Mouse (Mus musculus) thymus, postnatal 4 days (tissue): Measurements from ENCODE around the gene Rab34.
"Not testable (repeated sequence)": the region's sequence is repeated elsewhere in the genome, so short reads cannot be mapped to it uniquely, and the experiment has no call there.

Experiments used
- DNase-seq: peaks from one replicate; pipeline ENCODE4 v3.0.0; 2021

The Rab34 gene

DNA sequence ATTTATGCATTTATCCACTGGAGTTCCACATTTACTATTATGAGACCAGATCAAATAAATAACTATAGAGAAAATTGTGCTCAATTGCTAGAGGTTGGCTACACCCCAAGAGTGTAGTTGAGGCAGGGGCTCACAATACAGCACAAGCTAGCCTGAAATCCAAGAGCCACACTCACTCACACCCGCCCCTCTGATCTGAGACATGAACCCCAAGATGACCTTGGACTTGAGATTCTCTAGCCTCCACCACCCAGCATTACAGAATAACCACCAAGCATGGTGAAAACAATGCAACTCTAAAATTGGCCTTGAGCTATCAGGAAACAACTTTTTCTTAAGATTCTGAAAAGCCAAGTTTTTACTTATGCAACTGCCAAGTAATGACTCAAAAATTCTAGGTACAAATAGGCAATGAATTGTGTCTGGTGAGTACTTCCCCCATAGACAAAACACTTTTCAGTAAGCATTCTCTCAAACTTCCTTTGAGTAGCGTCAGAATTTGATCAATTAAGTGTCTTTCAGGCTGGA lies 6.3 kb upstream of the Rab34 start:
- DNase-seq, result no peak

DNA sequence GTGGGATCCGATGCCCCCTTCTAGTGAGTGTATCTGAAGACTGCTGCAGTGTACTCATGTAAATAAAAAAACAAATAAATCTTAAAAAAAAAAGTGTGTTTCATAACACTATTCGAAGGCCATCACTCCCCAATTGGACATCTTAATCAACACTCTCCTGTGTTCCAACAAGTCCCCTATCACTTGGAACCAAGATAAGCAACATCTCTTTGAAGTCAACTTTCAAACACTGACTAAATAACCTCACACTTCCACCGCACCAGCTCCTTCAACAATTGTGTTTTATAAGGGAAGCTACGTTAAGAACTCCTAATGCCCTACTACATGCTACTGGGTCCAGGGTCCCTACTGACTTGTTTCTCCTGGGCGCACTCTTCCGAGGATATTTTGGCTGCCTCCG lies 5.8 kb upstream of the Rab34 start:
- no peak for DNase-seq

DNA sequence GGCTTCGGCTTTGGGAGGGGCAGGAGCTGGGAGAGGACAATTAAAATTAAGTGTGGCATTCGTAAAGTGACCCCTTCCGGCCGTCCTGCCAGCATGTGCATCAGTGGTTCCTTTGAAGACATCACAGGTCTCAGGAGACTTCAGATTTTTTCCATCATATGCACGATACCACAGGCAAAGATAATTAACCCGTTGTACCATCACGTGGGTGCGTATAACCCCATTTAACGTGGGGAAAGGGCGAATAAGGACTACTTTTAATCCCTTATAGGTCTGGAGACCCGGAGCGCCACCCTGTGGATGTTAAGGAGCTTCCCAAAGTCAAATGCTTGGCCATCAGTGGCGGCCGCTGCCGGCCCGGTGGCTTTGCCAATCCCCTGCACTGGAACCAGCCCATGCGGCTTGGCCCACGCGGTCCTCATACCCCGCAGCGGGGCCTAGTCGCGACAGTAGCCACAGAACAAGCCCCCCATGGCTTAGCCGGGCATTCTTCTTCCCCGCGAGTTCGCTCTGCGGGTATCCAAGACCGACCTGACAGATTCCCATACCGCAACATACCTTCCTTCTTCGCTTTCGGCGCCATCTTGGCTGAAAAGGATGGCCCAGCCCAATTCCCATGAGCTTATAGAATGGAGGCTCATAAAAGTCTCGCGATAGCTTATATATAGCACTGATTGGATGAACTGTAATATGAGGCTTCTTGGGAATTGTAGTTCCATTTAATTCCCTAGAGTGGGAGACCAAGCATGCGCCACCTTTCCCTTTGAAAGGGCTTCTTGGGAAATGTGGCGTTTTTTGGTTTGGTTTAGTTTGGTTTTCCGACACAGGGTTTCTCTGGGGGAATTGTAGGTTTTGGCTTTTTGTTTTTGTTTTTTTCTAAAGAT lies 5.0 kb upstream of the Rab34 start, which contains the start of gene Rpl23a:
Gene Rpl23a (minus strand): TSS at position 624 of the 884 bp plus-strand sequence.
- DNase-seq, result peak; percentile 75

DNA sequence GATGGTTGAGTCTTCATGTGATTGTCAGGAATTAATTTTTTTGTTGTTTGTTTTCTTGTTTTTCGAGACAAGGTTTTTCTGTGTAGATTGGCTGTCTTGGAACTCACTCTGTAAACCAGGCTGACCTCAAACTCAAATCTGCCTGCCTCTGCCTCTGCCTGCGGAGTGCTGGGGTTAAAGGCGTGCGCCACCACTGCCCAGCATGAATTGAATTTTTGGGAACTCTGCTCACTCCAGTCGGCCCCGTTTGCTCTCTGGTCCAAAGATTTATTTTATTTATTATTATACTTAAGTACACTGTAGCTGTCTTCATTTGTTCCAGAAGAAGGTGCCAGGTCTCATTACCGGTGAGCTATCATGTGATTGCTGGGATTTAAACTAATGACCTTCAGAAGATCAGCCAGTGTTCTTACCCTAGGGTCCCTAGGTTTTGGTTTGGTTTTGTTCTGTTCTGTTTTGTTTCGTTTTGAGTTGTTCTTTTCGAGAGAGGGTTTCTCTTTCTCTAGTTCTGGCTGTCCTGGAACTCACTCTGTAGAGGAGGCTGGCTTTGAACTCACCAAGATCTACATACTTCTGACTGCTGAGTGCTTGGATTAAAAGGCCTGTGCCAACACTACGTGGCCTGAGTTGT lies 4.2 kb upstream of the Rab34 start:
- DNase-seq, result no peak

DNA sequence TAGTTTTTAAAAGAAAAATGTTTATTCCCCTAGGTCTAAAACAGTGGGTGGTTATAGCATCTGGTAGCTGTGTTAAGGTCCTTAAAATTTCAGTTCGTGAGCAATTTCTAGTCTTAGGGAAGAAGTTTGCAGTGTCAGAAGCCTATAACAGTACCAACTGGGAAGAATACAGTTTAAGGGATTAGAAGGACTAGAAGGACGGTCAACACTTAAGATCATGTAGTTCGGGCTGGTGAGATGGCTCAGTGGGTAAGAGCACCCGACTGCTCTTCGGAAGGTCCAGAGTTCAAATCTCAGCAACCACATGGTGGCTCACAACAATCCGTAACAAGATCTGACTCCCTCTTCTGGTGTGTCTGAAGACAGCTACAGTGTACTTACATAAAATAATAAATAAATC lies 3.5 kb upstream of the Rab34 start:
- not testable (repeated sequence) for DNase-seq

DNA sequence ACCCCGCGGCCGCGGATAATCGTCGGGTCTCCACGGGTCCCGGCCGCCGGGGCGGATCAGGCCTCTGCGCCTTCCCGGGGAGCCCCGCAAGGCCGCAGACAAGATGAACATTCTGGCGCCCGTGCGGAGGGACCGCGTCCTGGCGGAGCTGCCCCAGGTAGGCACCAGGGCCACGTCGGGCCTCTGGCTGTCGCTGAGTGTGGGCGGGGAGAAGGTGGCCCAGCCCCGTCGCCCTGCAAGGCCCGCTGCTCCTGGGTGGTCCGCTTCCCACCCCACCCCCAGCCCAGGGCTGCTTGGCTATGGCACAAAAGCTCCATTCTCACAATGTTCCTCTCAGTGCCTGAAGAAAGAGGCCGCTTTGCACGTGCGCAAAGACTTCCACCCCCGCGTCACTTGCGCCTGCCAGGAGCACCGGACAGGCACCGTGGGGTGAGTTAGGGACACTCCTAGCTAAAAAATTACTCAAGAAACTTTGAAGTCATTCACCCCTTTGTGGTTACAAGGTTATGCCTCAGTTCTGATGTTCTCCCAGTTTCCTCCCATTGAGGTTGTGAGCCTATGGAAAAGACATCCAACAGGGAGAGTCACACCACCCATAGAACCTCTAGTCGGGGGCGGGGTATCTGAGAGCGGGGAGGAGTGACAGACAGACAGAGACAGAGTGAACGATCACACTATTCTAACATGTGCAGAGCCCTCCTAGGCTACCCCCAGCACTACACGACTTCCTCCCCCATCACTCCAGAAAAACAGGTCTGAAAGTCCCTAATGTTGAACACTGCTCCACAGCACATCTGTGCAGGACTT lies 1.2 kb downstream of the Rab34 start:
- DNase-seq, result no peak

DNA sequence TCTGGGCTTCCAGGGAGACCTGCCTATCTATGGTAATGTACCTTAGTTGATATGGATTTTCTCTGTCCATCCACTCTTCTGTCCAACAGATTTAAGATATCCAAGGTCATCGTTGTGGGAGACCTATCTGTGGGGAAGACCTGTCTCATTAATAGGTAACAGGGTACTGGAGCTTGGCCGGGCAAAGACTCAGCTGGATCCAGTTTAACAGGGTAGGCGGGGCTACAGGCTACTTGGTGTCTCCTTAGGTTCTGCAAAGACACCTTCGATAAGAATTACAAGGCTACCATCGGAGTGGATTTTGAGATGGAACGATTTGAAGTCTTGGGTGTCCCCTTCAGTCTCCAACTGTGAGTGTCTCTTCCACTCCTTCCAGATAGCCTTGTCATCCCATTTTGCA lies 1.8 kb downstream of the Rab34 start:
- no peak for DNase-seq

DNA sequence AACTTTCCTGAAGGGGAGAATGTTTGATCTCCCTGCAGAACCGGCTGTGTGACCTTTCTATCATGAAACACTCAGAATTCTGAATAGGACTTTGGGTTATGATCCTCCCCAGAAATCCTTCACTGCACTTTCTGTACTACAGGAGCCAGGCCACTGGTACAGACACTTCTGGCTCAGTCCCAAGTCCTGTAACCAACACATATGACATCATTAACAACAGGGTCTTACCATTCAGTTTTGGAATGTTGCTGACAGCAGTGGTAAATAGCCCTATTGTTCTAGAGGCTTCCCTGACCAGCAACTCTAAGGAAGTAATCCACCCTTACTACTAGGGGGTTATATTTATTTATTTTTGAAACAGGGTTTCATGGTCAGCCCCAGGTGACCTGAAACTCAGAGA lies 4.9 kb downstream of the Rab34 start, which contains the start of gene Proca1:
Gene Proca1 (plus strand): TSS at position 280 of the 400 bp plus-strand sequence.
- DNase-seq, result no peak

DNA sequence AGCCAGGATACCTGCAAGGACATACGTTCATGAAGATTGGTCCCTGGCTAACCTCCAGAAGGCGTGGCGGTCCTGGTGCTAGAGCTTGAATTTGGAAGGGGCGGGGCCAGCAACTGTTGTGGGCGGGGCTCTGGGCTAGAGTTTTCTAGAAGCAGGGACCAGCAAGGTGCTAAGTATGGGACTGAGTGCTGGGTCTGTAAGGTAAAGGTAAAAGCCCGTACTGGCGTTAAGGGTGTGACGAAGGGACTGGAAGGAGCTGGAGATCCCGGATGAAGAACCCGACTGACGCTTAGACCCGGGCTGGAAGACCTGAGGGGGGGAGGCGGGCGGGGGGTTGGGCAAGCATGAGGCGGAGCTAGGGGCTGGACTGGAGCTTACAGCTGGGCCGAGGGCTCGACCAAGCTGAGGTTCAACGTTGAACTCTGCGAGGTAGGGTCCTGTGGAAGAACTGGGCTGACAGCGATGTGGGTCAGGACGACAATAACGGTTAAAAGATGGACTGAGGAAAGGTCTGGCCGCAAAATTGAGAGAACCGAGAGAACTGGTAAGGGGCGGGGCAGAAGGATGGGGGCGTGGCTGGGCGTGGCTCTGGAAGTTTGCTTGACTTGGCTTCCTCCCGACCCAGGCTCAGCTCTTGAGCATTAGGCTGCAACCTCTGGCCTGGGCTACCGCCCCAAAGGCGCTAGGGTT lies 6.3 kb downstream of the Rab34 start:
- peak; percentile 80 for DNase-seq

DNA sequence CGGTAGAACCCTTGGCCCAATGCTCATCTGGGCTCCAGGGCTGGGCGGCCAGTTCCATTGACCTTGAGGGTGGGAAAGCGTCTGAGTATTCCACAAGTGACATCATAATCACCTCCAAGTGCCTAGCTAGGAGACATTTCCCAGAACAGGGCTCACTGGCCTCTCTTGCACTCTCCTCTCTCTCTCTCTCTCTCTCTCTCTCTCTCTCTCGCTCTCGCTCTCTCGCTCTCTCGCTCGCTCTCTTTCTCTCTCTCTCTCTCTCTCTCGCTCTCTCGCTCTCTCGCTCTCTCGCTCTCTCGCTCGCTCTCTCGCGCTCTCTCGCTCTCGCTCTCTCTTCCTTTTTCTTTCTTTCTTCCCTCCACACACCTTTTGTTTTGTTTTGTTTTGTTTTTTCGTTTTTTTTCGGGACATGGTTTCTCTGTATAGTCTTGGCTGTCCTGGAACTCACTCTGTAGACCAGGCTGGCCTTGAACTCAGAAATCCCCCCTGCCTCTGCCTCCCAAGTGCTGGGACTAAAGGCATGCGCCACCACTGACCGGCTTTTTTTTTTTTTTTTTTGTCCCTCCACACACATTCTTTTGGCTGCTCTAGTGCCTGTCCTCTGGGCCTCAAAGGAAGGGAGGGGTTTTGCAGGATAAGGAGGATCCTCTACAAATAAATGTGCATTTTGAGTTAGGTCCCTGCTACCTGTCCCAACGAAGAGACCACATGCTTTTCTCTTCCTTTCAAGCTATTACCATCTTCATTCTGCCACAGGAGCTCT lies 7.1 kb downstream of the Rab34 start:
- DNase-seq, result no peak

DNA sequence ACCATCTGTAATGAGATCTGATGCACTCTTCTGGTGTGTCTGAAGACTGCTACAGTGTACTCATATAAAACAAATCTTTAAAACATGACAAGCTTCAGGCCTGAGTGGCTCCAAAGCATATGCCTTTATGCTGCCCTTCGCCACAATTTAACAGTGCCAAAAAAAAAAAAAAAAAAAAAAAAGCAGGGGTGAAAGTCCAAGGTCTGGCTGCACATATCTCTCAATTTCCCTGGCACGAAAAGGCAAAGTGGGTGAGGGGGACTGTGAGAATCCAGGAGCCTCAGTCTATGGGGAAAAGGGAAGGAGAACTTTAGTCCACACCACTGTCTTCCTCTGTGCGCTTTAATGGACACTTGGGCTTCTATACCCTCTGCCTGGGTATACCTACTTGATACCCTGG lies 14.1 kb downstream of the Rab34 start:
- no peak for DNase-seq

DNA sequence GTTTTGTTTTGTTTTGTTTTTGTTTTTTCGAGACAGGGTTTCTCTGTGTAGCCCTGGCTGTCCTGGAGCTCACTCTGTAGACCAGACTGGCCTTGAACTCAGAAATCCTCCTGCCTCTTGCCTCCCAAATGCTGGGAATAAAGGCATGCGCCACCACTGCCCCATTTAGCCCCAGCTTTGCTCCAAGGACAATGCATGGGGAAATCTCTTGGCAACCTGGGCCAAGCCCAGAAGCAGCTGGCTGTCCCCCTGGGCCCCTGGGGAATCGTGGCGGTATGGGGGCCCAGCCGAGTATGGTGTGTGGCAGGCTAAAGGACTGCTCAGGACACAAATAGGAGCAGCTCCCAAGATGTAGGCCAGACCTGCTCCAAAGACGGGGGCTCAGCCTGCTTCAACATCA lies 16.1 kb downstream of the Rab34 start:
- DNase-seq, result no peak

DNA sequence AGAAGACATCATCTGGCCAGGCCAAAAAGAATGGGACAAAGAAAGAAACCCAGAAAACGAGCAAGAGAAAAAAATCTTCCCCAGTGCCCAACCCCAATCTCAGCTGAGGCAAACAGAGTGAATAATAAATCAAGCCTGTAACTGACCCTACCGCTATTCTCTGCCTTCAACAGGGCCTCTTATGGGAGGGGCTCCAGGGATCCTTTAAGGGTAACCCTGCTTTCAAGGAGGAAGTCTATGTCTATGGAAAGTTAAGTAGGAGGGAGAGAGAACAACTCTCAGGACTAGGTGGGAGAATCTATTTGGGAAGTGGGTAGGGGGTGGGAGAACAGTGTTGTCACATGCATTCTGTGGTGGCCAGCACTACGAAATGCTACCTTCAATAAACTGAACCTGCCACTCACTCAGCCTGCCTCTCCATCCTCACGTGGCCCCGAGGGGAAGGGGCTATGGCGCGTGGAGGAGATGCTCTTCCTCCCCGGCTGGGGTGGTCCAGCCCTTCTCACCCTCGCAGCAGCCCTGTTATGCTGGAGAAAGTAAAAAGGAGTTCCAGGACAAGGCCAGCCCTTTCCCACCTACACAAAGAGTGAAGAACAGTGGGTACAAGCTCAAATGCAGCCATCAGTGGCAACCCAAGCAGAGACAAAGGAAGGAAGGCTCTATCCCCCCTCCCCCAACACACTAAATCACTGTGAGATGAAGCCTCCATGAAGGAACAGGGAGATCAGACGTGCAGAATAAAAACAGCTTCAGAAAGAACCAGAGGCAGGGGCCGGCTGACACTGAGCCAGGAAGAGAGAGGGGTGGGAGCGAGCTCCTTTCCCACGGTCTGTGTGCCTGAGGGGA lies 17.4 kb downstream of the Rab34 start:
- no peak for DNase-seq

DNA sequence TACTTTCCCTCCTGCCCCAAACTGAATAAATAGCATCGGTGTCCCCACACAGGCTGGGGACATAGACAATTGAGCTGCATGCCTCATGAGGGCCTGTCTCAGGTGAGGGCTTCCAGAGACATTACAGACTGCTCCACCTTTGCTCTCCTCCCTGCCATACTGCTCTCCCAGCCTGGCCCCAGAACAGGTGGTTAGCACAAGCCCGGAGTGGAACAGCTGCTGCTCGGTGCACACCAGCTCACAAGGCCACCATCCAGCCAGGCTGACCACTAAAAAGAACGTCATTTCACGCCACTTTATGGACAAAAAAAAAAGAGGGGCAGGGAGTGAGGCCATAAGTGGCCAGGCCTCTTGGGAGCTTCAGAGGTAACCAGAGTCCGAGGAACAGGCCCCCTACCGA lies 19.0 kb downstream of the Rab34 start:
- DNase-seq, result no peak

DNA sequence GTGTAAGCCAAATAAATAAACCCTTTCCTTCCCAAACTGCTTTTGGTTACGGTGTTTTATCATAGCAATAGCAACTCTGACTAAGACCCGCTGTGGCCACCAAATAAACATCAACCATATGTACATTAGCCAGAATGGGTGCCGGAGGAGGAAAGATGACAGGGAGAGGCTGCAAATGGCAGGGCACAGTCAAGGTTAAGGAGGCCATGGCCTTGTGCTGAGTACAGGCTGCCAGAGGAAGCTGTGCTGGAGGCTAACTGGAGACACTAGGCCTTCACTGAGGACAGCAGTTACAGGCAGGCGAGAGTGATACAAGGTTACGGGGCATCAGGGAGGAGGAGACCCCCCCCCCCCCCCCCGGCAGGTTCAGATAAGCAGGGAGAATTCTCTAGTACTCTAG lies 21.7 kb downstream of the Rab34 start:
- no peak for DNase-seq

DNA sequence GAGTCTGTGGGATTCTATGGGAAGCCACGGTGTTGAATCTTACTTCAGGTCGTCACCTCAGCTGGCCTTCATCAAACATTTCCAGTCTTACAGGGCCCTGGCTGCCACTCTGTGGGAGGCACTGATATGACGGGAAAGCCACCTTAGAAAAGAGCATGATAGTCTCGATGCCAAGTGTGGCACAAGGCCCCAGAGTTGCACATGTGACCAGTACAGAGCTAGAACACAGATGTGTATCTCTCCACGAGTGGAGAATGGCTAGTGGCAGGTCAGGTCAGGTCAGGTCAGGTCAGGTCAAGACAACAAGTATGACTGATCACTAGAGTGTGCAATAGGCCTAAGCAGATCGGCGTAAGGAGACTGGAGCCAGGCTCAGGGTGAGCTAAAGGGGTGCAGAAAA lies 22.4 kb downstream of the Rab34 start:
- no peak for DNase-seq

DNA sequence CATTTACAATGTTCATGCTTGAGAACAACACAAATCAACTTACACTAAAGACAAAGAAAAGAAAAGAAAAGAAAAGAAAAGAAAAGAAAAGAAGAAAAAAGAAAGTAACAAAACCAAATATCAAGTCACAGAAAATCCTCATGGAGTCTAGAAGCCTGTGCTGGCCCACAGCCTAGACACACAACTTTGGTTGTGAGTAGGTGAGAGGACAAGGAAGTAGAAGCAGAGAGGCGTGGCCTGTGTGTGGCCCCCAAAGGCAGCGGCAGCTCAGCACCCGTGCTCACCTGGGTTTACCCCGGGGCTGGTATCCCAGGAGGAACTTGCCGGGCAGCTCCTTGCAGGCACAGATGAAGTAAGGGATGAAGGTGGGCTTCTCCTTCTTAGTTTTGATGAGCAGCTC lies 23.3 kb downstream of the Rab34 start:
- DNase-seq, result no peak

DNA sequence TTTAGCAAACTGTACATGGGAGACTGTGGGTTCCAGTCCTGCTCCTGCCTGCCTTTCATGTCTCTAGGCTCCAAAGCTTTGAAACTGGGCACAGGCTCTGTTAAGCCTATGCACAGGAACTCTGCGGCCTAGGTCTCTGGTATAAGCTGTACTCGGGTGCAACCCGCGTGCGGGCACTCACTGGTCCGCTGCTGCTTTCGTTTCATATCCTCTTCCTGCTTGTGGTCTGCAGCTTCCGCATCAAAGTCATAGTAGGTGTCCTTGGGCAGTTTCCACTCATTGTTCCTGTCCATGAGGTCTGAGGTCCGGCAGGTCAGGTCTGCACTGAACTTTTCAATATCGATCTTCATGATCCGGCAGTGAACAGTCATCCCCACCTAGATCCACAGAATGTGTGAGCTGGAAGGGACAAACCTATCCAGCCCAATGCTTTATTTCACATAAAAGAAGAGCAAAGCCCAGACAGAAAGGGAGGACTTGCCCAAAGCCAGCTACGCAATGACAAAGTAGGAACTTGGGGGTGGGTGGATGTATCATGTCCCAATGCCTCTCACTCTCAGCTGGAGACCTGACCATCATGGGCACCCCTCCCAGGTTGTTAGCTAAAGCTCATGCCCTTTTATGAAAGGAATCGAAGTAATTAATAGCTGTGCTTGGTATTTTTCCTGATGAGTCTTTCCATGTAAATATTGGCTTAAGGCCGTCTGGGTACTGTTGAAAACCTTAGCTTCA lies 25.0 kb downstream of the Rab34 start:
- no peak for DNase-seq

DNA sequence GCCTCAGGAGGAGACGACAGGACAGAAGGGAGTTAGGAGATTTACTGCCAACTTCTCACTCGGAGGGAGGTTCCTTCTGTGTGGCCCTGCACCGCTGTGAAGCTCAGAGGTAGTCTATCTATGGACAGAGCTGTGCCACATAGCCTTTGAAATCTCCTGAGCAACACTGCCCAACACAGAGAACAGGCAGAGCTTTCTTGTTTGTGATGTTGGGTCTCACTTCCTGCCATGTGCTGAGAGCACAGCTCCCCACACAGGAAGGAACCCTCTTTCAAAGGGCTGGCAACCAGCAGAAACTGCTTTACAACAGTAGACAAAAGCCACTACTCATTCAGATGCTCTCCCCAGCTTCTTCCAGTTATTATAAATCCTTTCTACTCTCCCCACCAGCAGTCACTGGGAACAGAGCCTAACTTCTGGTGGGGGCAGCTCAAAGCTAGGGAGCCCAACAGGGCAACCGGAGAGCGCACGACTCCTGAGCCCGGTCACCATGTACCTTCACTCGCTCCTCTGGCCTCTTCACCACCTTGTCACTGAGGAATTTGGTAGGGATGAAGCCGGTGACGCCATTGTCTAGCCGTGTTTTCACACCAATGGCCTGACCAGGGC lies 27.6 kb downstream of the Rab34 start:
- peak; percentile 36 for DNase-seq

DNA sequence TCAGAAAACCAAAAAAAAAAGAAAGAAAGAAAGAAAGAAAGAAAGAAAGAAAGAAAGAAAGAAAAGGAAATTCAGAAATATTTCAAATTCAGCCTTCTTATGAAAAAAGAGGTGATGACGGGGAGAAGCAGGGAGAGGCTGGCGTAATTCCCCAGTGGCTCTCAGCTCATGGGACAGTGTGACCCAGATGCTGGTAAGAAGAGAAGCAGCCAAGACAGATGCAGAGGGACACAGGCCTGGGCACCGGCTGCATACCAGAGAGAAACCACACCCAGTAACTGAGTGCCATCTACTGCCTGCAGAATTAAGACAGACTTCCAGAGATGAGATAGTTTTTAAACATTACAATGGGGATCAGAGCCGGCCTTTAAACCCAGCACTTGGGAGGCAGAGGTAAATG lies 35.4 kb downstream of the Rab34 start:
- DNase-seq, result no peak
